27 mouse cellular contexts compared by ENCODE assay signal in the genomic region with DNA sequence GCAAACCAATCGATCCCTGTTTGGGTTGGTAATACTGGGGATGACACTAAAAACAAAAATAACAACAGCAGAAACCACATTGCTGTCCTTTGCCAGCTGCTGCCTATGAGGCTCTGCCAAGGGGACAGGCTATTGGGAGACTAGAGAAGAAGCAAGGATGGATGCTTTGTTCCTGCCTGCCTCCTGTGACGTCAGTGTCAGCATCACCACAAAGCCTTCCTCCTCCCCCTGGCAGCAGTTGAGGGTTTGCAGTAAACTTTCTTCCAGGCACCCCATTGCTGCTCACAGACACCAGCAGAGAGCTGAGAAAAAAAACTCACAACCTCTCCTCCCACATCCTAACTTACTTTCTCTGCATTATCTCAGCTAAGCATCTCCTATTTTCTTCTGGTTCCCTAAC.
DNase-seq lines count a peak whose midpoint lies in the region; ATAC-seq lines count a peak whose summit lies in the region.
"Had no signal": no experiment of that assay in that cellular context is flagged by ENCODE, and none has a peak within 500 bp of the region (broad histone marks: within the 10 kb centered on the region; RNA-seq: fewer than 3 reads in every experiment).

No protein-coding gene starts in this region.

- H3K9ac ChIP-seq in liver, embryonic 12.5 days, result no peak overlapping the region
- H3K9ac ChIP-seq: heart, embryonic 12.5 days; limb, embryonic 13.5 days; liver, embryonic 13.5 days; neural tube, embryonic 13.5 days had no signal

- H3K4me1 ChIP-seq in embryonic facial prominence, embryonic 10.5 days, result no peaks in the 10 kb centered on the region
- H3K4me1 ChIP-seq in liver, embryonic 12.5 days, result no peaks in the 10 kb centered on the region
- H3K4me1 ChIP-seq: limb, embryonic 13.5 days; liver, embryonic 13.5 days; midbrain, embryonic 10.5 days; neural tube, embryonic 13.5 days had no signal

- H3K36me3 ChIP-seq in embryonic facial prominence, embryonic 10.5 days (replicated peaks), result no peaks in the 10 kb centered on the region
- no peaks in the 10 kb centered on the region for H3K36me3 ChIP-seq in liver, embryonic 12.5 days
- H3K36me3 ChIP-seq: heart, embryonic 12.5 days; limb, embryonic 13.5 days; liver, embryonic 13.5 days; midbrain, embryonic 10.5 days; neural tube, embryonic 13.5 days had no signal

- WGBS in embryonic facial prominence, embryonic 10.5 days, result 54% methylated on average over 2 of the region's 2 CpGs
- 37% methylated on average over 2 of the region's 2 CpGs for WGBS in liver, embryonic 12.5 days (ENCODE audit: insufficient replicate concordance)

- H3K27ac ChIP-seq in embryonic facial prominence, embryonic 10.5 days (replicated peaks), result no peak overlapping the region
- no peak overlapping the region for H3K27ac ChIP-seq in liver, embryonic 12.5 days
- H3K27ac ChIP-seq: hindbrain, postnatal 0 days; limb, embryonic 13.5 days; liver, embryonic 13.5 days; midbrain, embryonic 10.5 days; neural tube, embryonic 13.5 days had no signal

- no peak overlapping the region for H3K4me3 ChIP-seq in embryonic facial prominence, embryonic 10.5 days
- H3K4me3 ChIP-seq in liver, embryonic 12.5 days, result no peak overlapping the region
- H3K4me3 ChIP-seq: heart, embryonic 12.5 days; limb, embryonic 13.5 days; liver, embryonic 13.5 days; midbrain, embryonic 10.5 days; myocyte; neural tube, embryonic 13.5 days had no signal

- ATAC-seq in frontal cortex, adult (ENCODE audit: low TSS enrichment), result peak; percentile 64; the same call in 1 of the 2 replicates
- ATAC-seq in liver, embryonic 12.5 days, result no peak
- ATAC-seq: activated CD4-positive, CD25-positive, alpha-beta regulatory T cell, adult 4 months; hindbrain, postnatal 0 days; intestine, embryonic 16.5 days; midbrain, embryonic 16.5 days had no signal

- DNase-seq in frontal cortex, postnatal 14 days (ENCODE audit: low spot score in 2 of 2), result no peak
- DNase-seq in lung, postnatal 10 days, result peak; percentile 71
- DNase-seq in lung, postnatal 25 days (ENCODE audit: low spot score), result no peak
- DNase-seq in thymus, adult 18-20 months, result peak; percentile 25 to 50
- DNase-seq in thymus, postnatal 36 days, result peak; percentile 43 to 66
- no peak for DNase-seq in embryonic facial prominence, embryonic 10.5 days (ENCODE audit: low spot score)
- DNase-seq: adrenal gland, postnatal 10 days; cerebellum, adult 11 months; cerebellum, postnatal 10 days; gastrocnemius, postnatal 10 days; heart, postnatal 10 days; kidney, adult 9 months; kidney, postnatal 14 days; liver, embryonic 13.5 days; retina, postnatal 1 day; right cerebral cortex, postnatal 4 days had no signal

- no peaks in the 10 kb centered on the region for H3K27me3 ChIP-seq in embryonic facial prominence, embryonic 10.5 days (replicated peaks; ENCODE audit: low read depth, poor library complexity, severe bottlenecking)
- H3K27me3 ChIP-seq in liver, embryonic 12.5 days (replicated peaks), result no peaks in the 10 kb centered on the region
- H3K27me3 ChIP-seq: heart, embryonic 12.5 days; limb, embryonic 13.5 days; liver, embryonic 13.5 days; neural tube, embryonic 13.5 days had no signal

- H3K4me2 ChIP-seq in liver, embryonic 12.5 days, result no peak overlapping the region
- H3K4me2 ChIP-seq: heart, embryonic 12.5 days; limb, embryonic 13.5 days; liver, embryonic 13.5 days; neural tube, embryonic 13.5 days had no signal

- H3K9me3 ChIP-seq in embryonic facial prominence, embryonic 10.5 days, result no peaks in the 10 kb centered on the region
- no peaks in the 10 kb centered on the region for H3K9me3 ChIP-seq in liver, embryonic 12.5 days (replicated peaks)
- H3K9me3 ChIP-seq: heart, embryonic 12.5 days; limb, embryonic 13.5 days; liver, embryonic 13.5 days; midbrain, embryonic 10.5 days; neural tube, embryonic 13.5 days had no signal

Comparison
In these comparisons a context has a peak if more than half of its experiments do, and no peak if none do; other contexts are left out.
1. DNase-seq: peak in lung, postnatal 10 days (single experiment), thymus, adult 18-20 months (2 of 2) and thymus, postnatal 36 days (2 of 2); none in frontal cortex, postnatal 14 days (0 of 2), lung, postnatal 25 days (single experiment) and embryonic facial prominence, embryonic 10.5 days (single experiment).